ENCODE assay signal across 8 mouse cellular contexts in genomic region chr7:140955342-140955741, GRCm38 (mm10). TPM values are rescaled to one million over a fixed set of nuclear protein-coding genes. Genes with fewer than 3 reads are reported as not detected.
A peak's percentile ranks its signal among the peaks of the same experiment; 100 is the strongest.
DNase-seq lines count a peak whose midpoint lies in the region; ATAC-seq lines count a peak whose summit lies in the region.

No protein-coding gene starts in this region.

- peak; percentile 53 for DNase-seq in embryo, embryonic 9.5 days (ENCODE audit: extremely low spot score)
- no peak for DNase-seq in embryo, embryonic 10 days (ENCODE audit: low spot score)
- peak; percentile 44 for DNase-seq in CD4-positive, CD25-positive, alpha-beta regulatory T cell, adult 2 months (ENCODE audit: low read depth, low spot score)
- DNase-seq in liver, embryonic 13.5 days: no peak

- 17% methylated on average over 17 of the region's 17 CpGs for WGBS in forebrain, embryonic 12.5 days
- 10% methylated on average over 17 of the region's 17 CpGs for WGBS in liver, embryonic 13.5 days (ENCODE audit: insufficient replicate concordance)
- WGBS in stomach, embryonic 15.5 days: 8% methylated on average over 17 of the region's 17 CpGs

- H3K9ac ChIP-seq in forebrain, embryonic 12.5 days: peak overlapping the region; percentile 51; the same call in 1 of the 2 replicates
- peak overlapping the region; percentile 68 for H3K9ac ChIP-seq in liver, embryonic 13.5 days
- H3K9ac ChIP-seq in stomach, embryonic 15.5 days: peak overlapping the region; percentile 67

- no peaks in the 10 kb centered on the region for H3K36me3 ChIP-seq in forebrain, embryonic 12.5 days (replicated peaks)
- 0 out of 2 replicates have a peak, but pooled peaks cover 4% of the 10 kb centered on the region for H3K36me3 ChIP-seq in liver, embryonic 13.5 days
- H3K36me3 ChIP-seq in stomach, embryonic 15.5 days: peaks cover 6% of the 10 kb centered on the region; the same call in 1 of the 2 replicates

- ATAC-seq in forebrain, embryonic 12.5 days (ENCODE audit: low FRiP score): peak; percentile 27; the same call in 1 of the 2 replicates
- ATAC-seq in liver, embryonic 13.5 days (ENCODE audit: low read depth): peak; percentile 27
- ATAC-seq in stomach, embryonic 15.5 days (ENCODE audit: insufficient read depth, low FRiP score, low read depth): peak; percentile 17; the same call in 1 of the 2 replicates
- ATAC-seq in cerebellum, adult (ENCODE audit: insufficient number of reproducible peaks, low FRiP score, low TSS enrichment): no peak
- no peak for ATAC-seq in monocyte, adult 5-6 weeks (replicated peaks; ENCODE audit: insufficient number of reproducible peaks, low FRiP score, low TSS enrichment, poor library complexity, severe bottlenecking)

- no peak overlapping the region for H3K27ac ChIP-seq in forebrain, embryonic 12.5 days
- peak overlapping the region; percentile 83 for H3K27ac ChIP-seq in liver, embryonic 13.5 days
- peak overlapping the region; percentile 97 for H3K27ac ChIP-seq in stomach, embryonic 15.5 days

- H3K4me1 ChIP-seq in forebrain, embryonic 12.5 days: peaks cover 34% of the 10 kb centered on the region
- peaks cover 55% of the 10 kb centered on the region for H3K4me1 ChIP-seq in liver, embryonic 13.5 days (replicated peaks)
- peaks cover 51% of the 10 kb centered on the region for H3K4me1 ChIP-seq in stomach, embryonic 15.5 days

- no peaks in the 10 kb centered on the region for H3K9me3 ChIP-seq in forebrain, embryonic 12.5 days
- no peaks in the 10 kb centered on the region for H3K9me3 ChIP-seq in liver, embryonic 13.5 days (replicated peaks)
- no peaks in the 10 kb centered on the region for H3K9me3 ChIP-seq in stomach, embryonic 15.5 days

- H3K4me3 ChIP-seq in forebrain, embryonic 12.5 days (replicated peaks): peak overlapping the region; percentile 36
- H3K4me3 ChIP-seq in liver, embryonic 13.5 days (replicated peaks): peak overlapping the region; percentile 60
- H3K4me3 ChIP-seq in stomach, embryonic 15.5 days (replicated peaks): peak overlapping the region; percentile 65

- H3K4me2 ChIP-seq in forebrain, embryonic 12.5 days: peak overlapping the region; percentile 59
- peak overlapping the region; percentile 66 for H3K4me2 ChIP-seq in liver, embryonic 13.5 days
- peak overlapping the region; percentile 73 for H3K4me2 ChIP-seq in stomach, embryonic 15.5 days

- H3K27me3 ChIP-seq in forebrain, embryonic 12.5 days: peaks cover 15% of the 10 kb centered on the region; the same call in 1 of the 2 replicates
- no peaks in the 10 kb centered on the region for H3K27me3 ChIP-seq in liver, embryonic 13.5 days
- H3K27me3 ChIP-seq in stomach, embryonic 15.5 days (replicated peaks): no peaks in the 10 kb centered on the region

RNA-seq across cellular contexts. Expression of gene Gm45717, which starts 0.4 kb away (rescaled TPM):
- not detected in 2 replicates for polyA plus RNA-seq in forebrain, embryonic 12.5 days (2016; fragmentation: Nextera tagmentation; extraction: Ambion mirVana)
- not detected in 2 replicates for polyA plus RNA-seq in liver, embryonic 13.5 days (2015; fragmentation: Nextera tagmentation; extraction: Ambion mirVana)
- polyA plus RNA-seq in stomach, embryonic 15.5 days (2015; fragmentation: Nextera tagmentation; extraction: Ambion mirVana): 0.40 and 0.71 TPM in 2 replicates
- not detected in 3 replicates for total RNA-seq in monocyte, adult 5-6 weeks (2017)

RNA-seq across cellular contexts. Expression of gene Ifitm2, which starts 0.4 kb away (rescaled TPM):
- polyA plus RNA-seq in forebrain, embryonic 12.5 days (2016; fragmentation: Nextera tagmentation; extraction: Ambion mirVana): 178 and 217 TPM in 2 replicates
- 309 and 331 TPM in 2 replicates for polyA plus RNA-seq in liver, embryonic 13.5 days (2015; fragmentation: Nextera tagmentation; extraction: Ambion mirVana)
- polyA plus RNA-seq in stomach, embryonic 15.5 days (2015; fragmentation: Nextera tagmentation; extraction: Ambion mirVana): 1,181 and 1,379 TPM in 2 replicates
- total RNA-seq in monocyte, adult 5-6 weeks (2017): 203 to 367 TPM (median 305 TPM) in 3 replicates

RNA-seq across cellular contexts. Expression of gene Ifitm5, which starts 5.3 kb away (rescaled TPM):
- 0.78 and 1.4 TPM in 2 replicates for polyA plus RNA-seq in forebrain, embryonic 12.5 days (2016; fragmentation: Nextera tagmentation; extraction: Ambion mirVana)
- polyA plus RNA-seq in liver, embryonic 13.5 days (2015; fragmentation: Nextera tagmentation; extraction: Ambion mirVana): 0.35 and 0.61 TPM in 2 replicates
- 3.2 and 3.6 TPM in 2 replicates for polyA plus RNA-seq in stomach, embryonic 15.5 days (2015; fragmentation: Nextera tagmentation; extraction: Ambion mirVana)
- total RNA-seq in monocyte, adult 5-6 weeks (2017): 2.4 TPM in 1 of 3 replicates, not detected in the others

RNA-seq across cellular contexts. Expression of gene Ifitm1, which starts 11.7 kb away (rescaled TPM):
- polyA plus RNA-seq in forebrain, embryonic 12.5 days (2016; fragmentation: Nextera tagmentation; extraction: Ambion mirVana): 5.8 and 6.2 TPM in 2 replicates
- 22.3 and 24.0 TPM in 2 replicates for polyA plus RNA-seq in liver, embryonic 13.5 days (2015; fragmentation: Nextera tagmentation; extraction: Ambion mirVana)
- polyA plus RNA-seq in stomach, embryonic 15.5 days (2015; fragmentation: Nextera tagmentation; extraction: Ambion mirVana): 179 and 209 TPM in 2 replicates
- total RNA-seq in monocyte, adult 5-6 weeks (2017): 38.2 to 83.6 TPM (median 70.9 TPM) in 3 replicates

RNA-seq across cellular contexts. Expression of gene Pgghg, which starts 14.2 kb away (rescaled TPM):
- 12.7 and 12.9 TPM in 2 replicates for polyA plus RNA-seq in forebrain, embryonic 12.5 days (2016; fragmentation: Nextera tagmentation; extraction: Ambion mirVana)
- polyA plus RNA-seq in liver, embryonic 13.5 days (2015; fragmentation: Nextera tagmentation; extraction: Ambion mirVana): 5.0 and 5.9 TPM in 2 replicates
- polyA plus RNA-seq in stomach, embryonic 15.5 days (2015; fragmentation: Nextera tagmentation; extraction: Ambion mirVana): 21.2 and 23.5 TPM in 2 replicates
- 10.6 to 14.2 TPM (median 13.8 TPM) in 3 replicates for total RNA-seq in monocyte, adult 5-6 weeks (2017)

Comparison
In these comparisons a context has a peak if more than half of its experiments do, and no peak if none do; other contexts are left out.
1. DNase-seq: peak in embryo, embryonic 9.5 days (single experiment) and CD4-positive, CD25-positive, alpha-beta regulatory T cell, adult 2 months (single experiment); none in embryo, embryonic 10 days (single experiment) and liver, embryonic 13.5 days (single experiment).
2. ATAC-seq: peak in forebrain, embryonic 12.5 days (single experiment), liver, embryonic 13.5 days (single experiment) and stomach, embryonic 15.5 days (single experiment); none in cerebellum, adult (single experiment) and monocyte, adult 5-6 weeks (single experiment).
3. Peak in every context shown above with its lines, with median percentiles within 50 percentile points of each other: H3K4me2 ChIP-seq, H3K4me3 ChIP-seq and H3K9ac ChIP-seq.